Mouse (Mus musculus) G1E (cell line): ENCODE data around the gene Ltbp1.

Experiments used
- CTCF ChIP-seq: IDR thresholded peaks from 2 replicates; pipeline ENCODE4 v1.5.1; 2012; ENCODE audit warnings: low read depth, low read length, inconsistent platforms, mixed read lengths
- POLR2AphosphoS5 ChIP-seq: IDR thresholded peaks from 2 replicates; pipeline ENCODE4 v1.6.1; 2012; ENCODE audit warnings: low read depth, low read length, inconsistent platforms; ENCODE audit not compliant: insufficient replicate concordance
- TAL1 ChIP-seq: conservative IDR thresholded peaks from 2 replicates; pipeline ENCODE4 v1.6.1; 2012; ENCODE audit warnings: low read depth, low read length, inconsistent platforms, mixed read lengths

DNA sequence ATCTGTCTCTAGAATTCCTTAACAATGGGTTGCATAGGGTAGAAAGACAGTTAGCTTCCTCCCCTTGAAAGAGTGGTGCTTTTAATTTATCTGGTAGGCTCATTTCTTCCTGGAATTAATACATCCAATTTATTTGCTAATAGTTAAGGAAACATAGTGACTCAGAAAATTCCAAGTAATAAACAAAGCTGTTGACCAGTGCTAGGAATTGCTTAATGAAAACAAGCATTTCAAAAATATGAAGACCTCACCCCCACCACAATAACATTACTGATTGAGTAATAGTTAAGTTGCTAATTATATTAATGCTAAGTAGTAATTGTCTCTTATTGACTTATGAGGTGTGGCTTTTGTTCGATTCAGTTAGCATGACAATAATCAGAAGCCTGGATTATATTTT is 272.7 kb downstream of the Ltbp1 start:
- TF ChIP-seq CTCF (no peak), TAL1 (no peak), POLR2AphosphoS5 (no peak)
